Mouse (Mus musculus) MEL-GATA-1-ER (cell line): Measurements from ENCODE around the gene Sox15.
A peak's percentile ranks its signal among the peaks of the same experiment; 100 is the strongest.
"Not testable (repeated sequence)": the region's sequence is repeated elsewhere in the genome, so short reads cannot be mapped to it uniquely, and the experiment has no call there.

Source experiments
- DNase-seq: peaks from one replicate; pipeline ENCODE4 v3.0.0-alpha.2; 2012; ENCODE audit warnings: low read depth; ENCODE audit errors: extremely low read depth

The Sox15 gene

DNA sequence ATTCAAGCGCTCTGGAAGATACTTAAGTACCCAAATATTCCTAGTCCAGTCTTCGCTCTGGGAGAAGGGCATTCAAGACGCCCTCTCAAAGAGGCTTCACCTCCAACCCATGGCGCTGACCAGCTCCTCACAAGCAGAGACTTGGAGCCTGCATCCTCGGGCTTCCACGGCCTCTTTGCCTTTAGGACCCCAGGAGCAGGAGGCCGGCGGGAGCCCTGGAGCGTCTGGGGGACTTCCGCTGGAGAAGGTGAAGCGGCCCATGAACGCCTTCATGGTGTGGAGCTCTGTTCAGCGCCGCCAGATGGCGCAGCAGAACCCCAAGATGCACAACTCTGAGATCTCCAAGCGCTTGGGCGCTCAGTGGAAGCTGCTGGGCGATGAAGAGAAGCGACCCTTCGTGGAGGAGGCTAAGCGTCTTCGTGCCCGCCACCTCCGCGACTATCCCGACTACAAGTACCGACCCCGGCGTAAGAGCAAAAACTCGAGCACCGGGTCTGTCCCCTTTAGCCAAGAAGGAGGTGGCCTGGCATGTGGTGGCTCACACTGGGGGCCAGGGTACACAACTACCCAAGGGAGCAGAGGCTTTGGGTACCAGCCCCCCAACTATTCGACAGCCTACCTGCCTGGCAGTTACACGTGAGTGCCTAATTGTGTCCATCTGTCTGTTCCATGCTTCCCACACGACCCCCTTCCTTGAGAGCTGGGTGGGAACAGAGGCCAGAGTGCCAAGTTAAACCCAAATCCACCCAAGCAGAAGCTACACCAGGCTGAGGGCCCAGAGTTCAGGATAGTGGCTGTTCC, at the start of gene Sox15:
Gene Sox15, plus strand, starts transcription at position 51 of the 801 bp plus-strand sequence.
- no peak for DNase-seq

GRCm38 (mm10) chr11:69605726-69606490, 49.2 kb upstream of the Sox15 start, which contains the start of gene Atp1b2:
Gene Atp1b2, minus strand, starts transcription at chr11:69605942.
- DNase-seq = peak; percentile 85

DNA sequence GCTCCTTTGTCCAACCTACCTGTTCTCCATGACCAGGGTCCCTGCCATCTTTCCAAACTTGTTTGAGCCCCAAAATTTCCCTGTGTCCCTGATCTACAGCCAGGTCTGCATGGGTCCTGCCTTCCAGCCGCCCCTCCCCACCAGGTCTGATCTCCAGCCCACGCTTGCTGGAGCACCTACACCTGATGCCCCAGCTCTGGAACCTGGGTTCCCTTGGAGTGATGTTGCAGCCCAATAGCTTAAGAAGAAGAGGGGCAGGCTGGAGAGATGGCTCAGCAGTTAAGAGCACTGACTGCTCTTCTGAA, 48.7 kb upstream of the Sox15 start:
- no peak for DNase-seq

GRCm38 (mm10) chr11:69606832-69607231, 48.3 kb upstream of the Sox15 start:
- DNase-seq = no peak

DNA sequence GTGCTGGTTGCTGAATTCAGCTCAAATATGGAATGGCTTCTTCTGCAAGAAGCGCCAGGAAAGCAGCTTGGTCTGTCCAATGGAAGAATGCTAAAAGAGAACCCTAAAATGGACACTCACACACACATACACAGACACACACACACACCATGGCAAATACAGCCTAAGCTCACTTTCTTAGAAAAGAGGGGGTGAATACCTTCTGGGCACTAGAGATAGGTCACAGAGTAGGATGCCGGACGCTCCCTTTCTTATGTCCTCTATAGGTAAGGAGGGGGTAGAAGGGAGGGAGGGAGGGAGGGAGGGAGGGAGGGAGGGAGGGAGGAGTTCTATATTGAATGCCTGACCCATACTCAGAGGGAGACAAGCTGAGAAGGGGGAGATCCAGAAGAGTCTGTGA, 46.6 kb upstream of the Sox15 start:
- no peak for DNase-seq

DNA sequence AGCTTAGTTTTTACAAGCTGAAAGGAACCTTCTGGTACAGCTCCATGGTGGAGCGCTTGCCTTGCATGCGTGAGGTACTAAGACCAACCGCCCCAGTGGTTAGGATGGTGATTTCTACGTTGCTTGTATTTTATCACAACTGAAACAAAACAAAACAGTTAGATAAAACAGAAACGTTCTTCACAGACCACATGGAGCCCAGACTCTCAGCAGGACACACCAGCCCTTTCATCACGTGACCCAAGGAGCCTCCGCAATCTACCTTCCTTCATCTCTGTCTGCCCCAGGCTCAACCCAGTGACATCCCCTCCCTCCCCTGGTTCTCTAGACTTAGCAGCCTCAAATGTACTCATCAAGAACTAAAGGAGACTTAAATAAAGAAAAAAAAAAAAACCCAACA, 45.7 kb upstream of the Sox15 start:
- no peak for DNase-seq

DNA sequence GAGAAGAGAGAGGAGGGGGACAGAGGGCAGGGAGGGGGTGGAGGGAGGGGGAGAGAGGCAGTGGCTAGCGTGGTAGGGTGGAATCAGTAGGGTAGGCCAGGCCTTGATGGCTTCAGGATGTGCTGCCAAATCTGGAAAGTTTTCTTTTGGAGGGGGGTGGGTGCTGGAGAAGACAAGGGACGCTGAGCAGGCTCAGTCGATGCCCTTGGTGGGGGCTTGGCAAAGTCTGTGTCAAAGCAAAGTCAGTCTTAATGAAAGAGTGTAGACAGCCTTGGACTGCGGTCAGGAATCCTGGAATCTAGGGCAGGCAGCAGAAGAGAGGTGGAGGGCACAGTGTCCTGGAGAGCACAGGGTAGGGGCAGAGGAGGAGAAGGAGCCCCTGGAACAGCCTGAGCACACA, 44.2 kb upstream of the Sox15 start:
- DNase-seq = no peak

DNA sequence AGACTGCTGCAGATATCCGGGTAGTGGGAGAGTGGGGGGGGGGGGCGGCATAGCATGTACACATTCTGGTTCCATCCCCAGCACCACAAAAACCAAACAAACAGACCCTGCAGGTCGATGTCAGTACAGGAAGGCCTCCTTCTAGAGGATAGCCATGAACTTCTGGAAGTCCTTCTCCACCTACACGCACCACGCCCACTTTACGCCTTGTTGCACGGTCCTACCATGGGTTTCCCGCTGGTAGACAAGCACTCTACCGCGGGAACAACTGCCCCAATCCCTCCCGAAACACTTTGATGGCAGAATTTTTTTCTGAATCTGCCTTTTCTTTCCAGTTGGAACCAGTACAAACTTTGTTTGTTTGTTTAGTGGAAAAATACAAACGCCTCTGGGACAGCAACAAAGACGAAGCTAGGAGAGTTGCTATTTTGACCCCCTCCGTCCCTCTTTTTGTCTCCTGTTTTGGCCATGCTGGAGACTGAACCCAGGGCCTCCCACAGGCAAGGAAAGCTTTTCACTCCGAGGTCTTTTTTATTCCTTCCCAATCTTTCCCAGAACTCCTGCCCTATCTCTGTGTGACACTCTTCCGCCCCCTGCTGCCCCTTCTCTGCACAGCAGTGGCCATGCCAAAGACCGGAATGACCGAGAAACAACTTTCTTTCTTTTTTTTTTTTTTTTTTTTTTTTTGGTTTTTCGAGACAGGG, 41.4 kb upstream of the Sox15 start:
- no peak for DNase-seq

- DNase-seq = not testable (repeated sequence)
Measured at GRCm38 (mm10) chr11:69614257-69614588, 40.9 kb upstream of the Sox15 start.

GRCm38 (mm10) chr11:69616781-69617180, 38.3 kb upstream of the Sox15 start:
- DNase-seq = no peak

GRCm38 (mm10) chr11:69617805-69618204, 37.3 kb upstream of the Sox15 start, which contains the start of gene Shbg:
Gene Shbg, minus strand, starts transcription at chr11:69617905.
- no peak for DNase-seq

GRCm38 (mm10) chr11:69620394-69621081, 34.6 kb upstream of the Sox15 start:
- no peak for DNase-seq

GRCm38 (mm10) chr11:69621571-69622268, 33.4 kb upstream of the Sox15 start, which contains the start of gene Sat2:
Gene Sat2, plus strand, starts transcription at chr11:69622024.
- no peak for DNase-seq

GRCm38 (mm10) chr11:69622406-69622805, 32.7 kb upstream of the Sox15 start:
- no peak for DNase-seq

GRCm38 (mm10) chr11:69623006-69623405, 32.1 kb upstream of the Sox15 start:
- DNase-seq = no peak

DNA sequence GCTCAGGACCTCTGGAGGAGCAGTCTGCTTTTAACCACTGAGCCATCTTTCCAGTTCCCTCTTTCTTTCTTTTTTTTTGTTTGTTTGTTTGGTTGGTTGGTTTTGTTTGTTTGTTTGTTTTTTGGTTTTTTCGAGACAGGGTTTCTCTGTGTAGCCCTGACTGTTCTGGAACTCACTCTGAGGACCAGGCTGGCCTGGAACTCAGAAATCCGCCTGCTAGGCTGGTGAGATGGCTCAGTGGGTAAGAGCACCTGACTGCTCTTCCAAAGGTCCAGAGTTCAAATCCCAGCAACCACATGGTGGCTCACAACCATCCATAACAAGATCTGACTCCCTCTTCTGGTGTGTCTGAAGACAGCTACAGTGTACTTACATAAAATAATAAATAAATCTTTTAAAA, 30.8 kb upstream of the Sox15 start:
- not testable (repeated sequence) for DNase-seq

- no peak for DNase-seq
Measured at GRCm38 (mm10) chr11:69628286-69628685, 26.8 kb upstream of the Sox15 start.

GRCm38 (mm10) chr11:69629802-69630201, 25.3 kb upstream of the Sox15 start:
- no peak for DNase-seq

GRCm38 (mm10) chr11:69632284-69633089, 22.6 kb upstream of the Sox15 start, which contains the start of gene Fxr2:
Gene Fxr2, plus strand, starts transcription at chr11:69632990.
- peak; percentile 99 for DNase-seq
